Mouse (Mus musculus): Measurements from ENCODE around the gene Hjurp.

The Hjurp gene

DNA sequence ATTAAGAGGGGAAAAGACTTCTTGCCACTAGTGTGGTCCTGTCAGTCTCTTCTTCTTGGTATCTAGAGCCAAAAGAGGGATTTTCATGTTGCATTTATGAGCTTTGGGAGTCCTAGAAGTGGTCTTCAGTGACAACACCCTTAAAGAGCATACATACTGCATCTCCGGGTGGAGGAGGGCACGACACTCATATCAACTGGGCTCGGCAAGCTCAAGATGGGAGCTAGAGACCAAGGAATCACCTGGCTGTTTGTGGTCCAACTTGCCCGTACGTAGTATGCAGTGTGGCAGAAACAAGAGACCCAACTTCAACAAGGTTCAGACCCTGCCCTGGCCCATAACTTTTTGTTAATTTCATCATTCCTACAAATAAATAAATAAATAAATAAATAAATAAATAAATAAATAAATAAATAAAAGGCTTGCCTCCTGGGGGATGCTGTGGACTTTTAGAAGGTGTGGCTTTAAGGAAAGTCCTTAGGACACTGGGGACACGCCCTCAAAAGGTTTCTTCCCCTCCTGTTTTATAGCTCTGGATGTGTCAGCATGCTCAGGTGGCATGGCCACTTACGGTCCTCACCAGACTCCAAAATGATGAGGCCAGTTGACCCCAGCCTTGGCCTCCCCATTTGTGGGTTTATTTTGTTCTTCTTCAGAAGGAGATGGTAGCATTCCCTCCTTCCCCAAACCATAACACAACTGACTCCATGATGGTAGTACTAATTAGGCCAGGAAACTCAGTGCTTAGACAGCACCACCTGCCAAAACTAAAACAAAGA, 20.2 kb upstream of the Hjurp start:
- DNase-seq, result no peak

DNA sequence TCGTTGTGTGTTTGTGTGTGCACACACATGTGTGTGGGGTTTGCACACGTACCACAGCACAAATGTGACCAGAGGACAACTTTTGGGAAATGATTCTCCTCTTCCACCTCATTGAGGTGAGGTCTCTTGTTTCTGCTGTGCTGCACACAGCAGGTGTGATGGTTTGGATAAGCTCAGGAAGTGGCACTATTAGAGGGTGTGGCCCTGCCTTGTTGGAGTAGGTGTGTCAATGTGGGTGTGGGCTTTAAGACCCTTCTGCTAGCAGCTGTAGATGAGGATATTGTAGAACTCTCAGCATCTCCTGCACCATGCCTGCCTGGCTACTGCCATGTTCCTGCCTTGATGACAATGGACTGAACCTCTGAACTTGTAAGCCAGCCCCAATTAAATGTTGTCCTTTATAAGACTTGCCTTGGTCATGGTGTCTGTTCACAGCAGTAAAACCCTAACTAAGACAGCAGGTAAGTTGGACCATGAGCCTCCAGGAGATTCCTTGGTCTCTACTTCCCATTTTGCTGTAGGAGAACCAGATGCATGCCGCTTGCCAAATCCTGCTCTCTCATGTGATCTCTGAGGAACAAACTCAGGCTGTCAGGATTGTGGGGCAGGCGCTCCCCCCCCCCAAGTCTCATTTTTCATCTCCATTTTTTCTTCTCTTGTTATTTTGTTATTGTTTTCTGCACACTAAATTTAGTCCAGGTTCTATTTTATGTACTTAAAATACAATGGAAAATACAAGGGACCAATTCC, 18.9 kb upstream of the Hjurp start:
- DNase-seq, result no peak

- DNase-seq, result no peak
These were observed 17.2 kb upstream of the Hjurp start for GRCm38 (mm10) chr1:88294650-88295049.

DNA sequence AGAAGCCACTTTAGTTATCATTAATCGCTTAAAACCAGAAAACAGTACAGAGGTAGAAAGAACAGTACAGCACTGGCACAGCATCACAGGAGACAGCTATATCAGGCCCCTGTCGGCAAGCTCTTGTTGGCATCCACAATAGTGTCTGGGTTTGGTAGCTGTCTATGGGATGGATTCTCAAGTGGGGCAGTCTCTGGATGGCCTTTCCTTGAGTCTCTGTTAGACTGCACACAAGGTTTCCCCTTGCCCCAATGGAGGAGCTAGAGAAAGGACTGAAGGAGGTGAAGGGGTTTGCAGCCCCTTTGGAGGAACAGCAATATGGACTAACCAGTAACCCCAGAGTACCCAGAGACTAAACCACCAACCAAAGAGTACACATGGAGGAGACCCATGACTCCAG, 14.6 kb upstream of the Hjurp start:
- no peak for DNase-seq

DNA sequence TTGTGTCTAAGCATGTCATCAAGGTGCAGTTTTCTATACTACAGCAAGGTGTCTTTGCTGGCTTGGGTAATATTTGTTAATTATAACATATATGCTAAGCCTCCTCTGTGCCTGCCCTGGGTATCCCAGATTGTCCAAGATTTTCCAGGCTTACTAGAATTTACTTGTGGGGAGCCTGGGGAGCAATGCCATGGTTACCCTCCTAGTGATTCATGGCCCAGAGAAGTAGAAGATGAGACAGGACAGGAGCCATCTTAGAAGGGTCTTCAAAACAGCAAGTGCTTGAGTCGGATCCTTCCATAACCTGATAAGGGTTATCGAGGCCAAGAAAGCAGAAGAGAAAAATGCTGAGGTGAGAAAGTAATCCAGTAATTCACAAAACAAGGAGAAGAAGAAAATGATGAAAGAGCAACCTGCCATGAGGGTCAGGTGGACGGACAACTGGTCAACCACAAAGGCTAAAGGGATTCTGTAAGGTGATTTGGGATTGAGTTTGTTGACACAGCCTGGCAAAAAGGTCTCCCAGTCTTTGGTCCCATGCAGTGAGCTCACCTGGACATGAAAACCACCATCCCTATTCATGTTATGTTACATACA, 14.1 kb upstream of the Hjurp start:
- DNase-seq, result no peak

GRCm38 (mm10) chr1:88290511-88290910, 13.1 kb upstream of the Hjurp start:
- DNase-seq, result no peak

GRCm38 (mm10) chr1:88289917-88290316, 12.5 kb upstream of the Hjurp start:
- DNase-seq, result peak; percentile 47 to 87

DNA sequence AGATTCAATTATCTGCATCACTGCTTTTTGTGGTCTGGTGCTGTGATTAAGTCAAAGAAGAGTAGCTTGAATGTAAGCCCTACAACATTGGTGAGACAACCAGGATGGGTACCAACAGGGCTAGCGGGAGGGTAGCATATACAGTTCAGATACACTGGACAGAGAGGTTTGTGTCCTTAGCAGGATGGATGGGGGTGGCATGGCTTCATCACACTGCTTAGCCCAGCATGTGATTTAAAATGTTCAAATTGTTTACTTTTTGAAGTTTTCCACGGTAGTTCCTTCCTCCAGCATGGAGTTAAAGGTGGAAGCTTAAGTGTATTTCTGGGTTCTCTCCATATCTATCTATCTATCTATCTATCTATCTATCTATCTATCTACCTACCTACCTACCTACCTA, 11.7 kb upstream of the Hjurp start:
- peak in 1 of 2 experiments; percentile 3 for DNase-seq

DNA sequence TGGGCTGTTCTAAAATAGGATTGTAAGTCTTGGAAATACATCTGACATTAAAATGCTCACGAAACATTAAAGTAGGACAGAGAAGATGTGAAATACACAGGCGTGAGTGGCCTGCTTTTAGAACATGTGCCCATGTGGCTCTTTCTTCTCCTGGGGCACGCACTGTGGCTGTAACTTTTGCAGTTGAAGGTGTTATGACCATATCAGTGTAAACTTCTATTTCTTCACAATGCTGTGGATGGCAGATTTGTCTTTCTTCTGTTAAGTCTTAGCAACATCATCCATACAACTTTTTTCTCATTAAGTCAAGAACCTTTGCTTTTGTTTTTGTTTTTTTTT, 11.3 kb upstream of the Hjurp start:
- peak in 1 of 2 experiments; percentile 1 for DNase-seq

- DNase-seq, result peak; percentile 33 to 45
These were observed 10.8 kb upstream of the Hjurp start for GRCm38 (mm10) chr1:88288056-88288788.

DNA sequence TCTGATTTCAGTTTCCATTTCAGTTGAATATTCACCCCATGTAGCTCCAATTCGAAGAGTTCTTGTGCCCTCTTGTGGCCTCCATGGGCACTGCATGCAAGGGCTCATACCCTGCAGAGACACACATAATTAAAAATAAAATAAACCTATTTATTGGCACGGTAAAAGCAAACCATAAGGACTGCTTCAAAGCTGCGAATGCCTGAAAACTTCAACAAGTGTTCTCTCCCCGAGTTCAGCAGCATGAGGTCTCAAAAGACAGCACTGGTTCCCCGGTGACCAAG, 10.2 kb upstream of the Hjurp start:
- peak; percentile 70 to 90 for DNase-seq

DNA sequence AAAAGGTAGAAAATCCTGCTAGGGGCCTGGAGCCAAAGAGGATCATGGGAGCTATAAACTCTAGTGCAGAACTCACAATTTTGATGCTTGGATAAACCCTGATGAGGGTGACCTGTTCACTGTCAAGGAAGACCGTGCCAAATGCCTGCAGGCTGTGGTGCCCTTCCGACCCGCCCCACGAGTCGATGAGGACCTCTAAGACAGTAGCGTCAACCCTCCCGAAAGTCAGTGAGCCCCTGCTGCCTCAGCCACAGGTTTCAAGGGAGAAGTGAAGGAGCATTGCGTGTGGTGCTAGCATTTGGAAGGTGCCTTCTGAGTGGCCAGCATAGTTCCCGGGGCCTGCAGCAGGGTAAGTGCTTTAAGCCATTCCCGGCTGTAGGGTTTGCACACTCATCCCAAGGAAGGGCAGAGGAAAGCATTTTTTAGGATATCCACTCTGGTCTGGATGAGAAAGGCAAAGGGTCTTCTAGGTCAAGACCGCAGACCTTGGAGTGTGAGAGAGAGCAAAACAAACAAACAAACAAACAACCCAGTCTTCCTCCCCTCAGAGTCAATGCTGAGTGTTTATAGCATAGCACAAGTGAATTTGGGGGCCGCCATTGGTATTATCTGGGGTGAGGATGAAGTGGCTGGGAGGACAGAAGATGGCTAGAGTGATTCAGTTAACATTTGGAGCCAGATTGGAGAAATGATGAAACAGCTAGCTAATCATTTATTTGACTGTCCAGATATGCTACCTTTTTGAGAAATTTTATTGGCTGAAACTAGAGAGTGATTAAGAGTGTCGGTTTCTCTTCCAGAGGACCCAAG, 9.7 kb upstream of the Hjurp start:
- DNase-seq, result peak in 1 of 2 experiments; percentile 19

DNA sequence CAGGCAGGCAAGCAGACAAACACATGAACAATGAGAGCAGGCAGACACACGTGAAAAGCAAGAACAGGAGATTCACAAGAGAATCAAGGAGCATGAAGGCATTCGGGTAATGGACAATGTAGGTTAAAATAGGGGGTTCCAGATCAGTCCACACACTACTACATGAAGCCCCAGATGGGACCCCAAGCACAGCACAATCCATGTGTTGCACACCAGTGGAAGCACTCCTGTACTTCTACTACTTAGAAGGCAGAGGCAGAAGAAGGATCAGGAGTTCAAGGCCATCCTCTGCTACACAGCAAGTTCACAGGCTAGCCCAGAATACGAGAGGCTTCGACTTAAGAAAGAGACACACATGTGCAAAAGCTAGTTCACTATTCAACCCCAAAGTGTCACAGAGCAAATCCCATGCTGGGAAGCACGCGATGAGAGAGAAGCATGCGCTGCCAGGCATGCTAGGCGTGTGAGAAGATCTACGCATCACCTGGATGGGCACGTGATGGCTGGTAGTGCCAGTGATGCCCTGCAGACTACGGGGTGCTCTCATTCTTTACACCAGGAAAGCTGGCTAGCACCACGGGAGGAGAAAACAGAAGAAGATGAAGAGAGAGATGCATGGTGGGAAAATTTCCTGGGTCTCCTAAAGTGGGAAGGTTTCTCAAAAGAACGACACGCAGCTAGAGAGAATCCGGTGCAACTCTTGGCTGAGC, 8.9 kb upstream of the Hjurp start:
- no peak for DNase-seq

DNA sequence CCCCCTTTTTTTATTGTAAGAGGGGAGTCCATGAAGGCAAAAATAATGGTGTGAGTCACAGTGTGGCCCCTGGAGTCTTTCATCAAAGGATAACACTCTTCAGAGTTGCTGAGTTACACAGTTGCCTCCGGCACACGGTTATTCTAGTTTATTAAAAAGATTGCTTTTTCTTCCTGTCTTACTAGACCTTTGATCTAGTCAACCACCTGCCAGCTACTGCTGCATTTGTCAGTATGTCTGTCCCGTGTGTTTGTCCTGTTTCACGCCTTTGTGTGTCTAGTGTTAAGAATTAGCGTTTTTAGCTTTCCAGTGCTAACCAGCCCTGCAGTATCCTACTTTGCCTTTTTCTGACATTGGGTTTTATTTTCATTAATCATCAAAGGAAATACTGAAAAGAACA, 8.2 kb upstream of the Hjurp start:
- no peak for DNase-seq

- DNase-seq, result peak in 1 of 2 experiments; percentile 71
These were observed 7.5 kb upstream of the Hjurp start for GRCm38 (mm10) chr1:88284946-88285320.

- no peak for DNase-seq
These were observed 7.0 kb upstream of the Hjurp start for GRCm38 (mm10) chr1:88284228-88284945.

- DNase-seq, result no peak
These were observed 6.2 kb upstream of the Hjurp start for GRCm38 (mm10) chr1:88283376-88284227.

DNA sequence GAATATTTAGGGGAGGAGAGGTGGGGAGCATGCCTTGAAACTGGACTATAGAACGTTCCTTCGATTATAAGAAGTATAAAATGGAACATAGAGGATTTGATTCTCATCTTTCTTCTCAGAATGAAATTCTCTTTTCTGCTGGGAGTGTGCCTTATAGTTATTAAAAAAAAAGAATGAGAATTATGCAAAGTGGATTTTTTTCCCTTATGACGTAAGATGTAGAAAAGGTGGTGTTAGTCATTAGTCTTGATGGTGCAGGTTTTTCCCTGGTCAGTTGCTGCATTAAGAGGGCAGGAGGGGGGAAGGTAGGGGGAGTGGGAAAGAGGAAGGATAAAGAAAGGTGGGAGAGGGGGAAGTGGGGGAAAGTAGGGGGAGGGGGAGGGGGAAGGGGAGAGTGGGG, 4.9 kb upstream of the Hjurp start:
- DNase-seq, result no peak

- DNase-seq, result peak in 1 of 2 experiments; percentile 14
These were observed 2.7 kb upstream of the Hjurp start for GRCm38 (mm10) chr1:88280006-88280690.

Data from kidney, postnatal 36 days (tissue).